Mouse (Mus musculus): Measurements from ENCODE around the gene Gm49486. TPM values are rescaled to one million over a fixed set of nuclear protein-coding genes. Genes with fewer than 3 reads are reported as not detected.

Gm49486 gene
- polyA plus RNA-seq (2014; fragmentation: Nextera tagmentation; extraction: Ambion mirVana), result 0.32 and 0.41 TPM in 2 replicates

GRCm38 (mm10) chr15:79229058-79229821, at the start of gene Gm49486, which contains the start of gene Pick1:
Gene Gm49486 (plus strand): TSS chr15:79229391.
Gene Pick1 (plus strand): TSS chr15:79229173.
- H3K4me2 ChIP-seq (ENCODE audit: low read depth, low read length), result peak within 1 kb of the TSS; percentile 97
- H3K9ac ChIP-seq (replicated peaks; ENCODE audit: low read length), result peak within 1 kb of the TSS; percentile 71
- WGBS, result 2% methylated on average over 51 of the region's 51 CpGs
- no peaks in the 10 kb centered on the region for H3K9me3 ChIP-seq (replicated peaks; ENCODE audit: control insufficient read depth, low read length)
- ATAC-seq (replicated peaks; ENCODE audit: insufficient number of reproducible peaks, low FRiP score, low TSS enrichment, low read depth), result peak; percentile 77
- H3K4me3 ChIP-seq (ENCODE audit: low read depth, low read length), result peak within 1 kb of the TSS; percentile 75
- peak; percentile 94 for DNase-seq (ENCODE audit: low spot score)
- no peaks in the 10 kb centered on the region for H3K4me1 ChIP-seq (ENCODE audit: control insufficient read depth, insufficient read depth, low read length)
- no peaks in the 10 kb centered on the region for H3K36me3 ChIP-seq (replicated peaks; ENCODE audit: control insufficient read depth, insufficient read depth, low read depth, low read length)
- H3K27ac ChIP-seq (replicated peaks; ENCODE audit: low read depth, low read length), result peak within 1 kb of the TSS; percentile 90
- H3K27me3 ChIP-seq (ENCODE audit: control insufficient read depth, insufficient read depth, low read length), result no peaks in the 10 kb centered on the region

GRCm38 (mm10) chr15:79185213-79185612, 44.0 kb upstream of the Gm49486 start:
- WGBS, result 85% methylated on average over 10 of the region's 10 CpGs
- DNase-seq (ENCODE audit: low spot score) (no peak), ATAC-seq (replicated peaks; ENCODE audit: insufficient number of reproducible peaks, low FRiP score, low TSS enrichment, low read depth) (no peak)
- Histone ChIP-seq H3K27me3 (ENCODE audit: control insufficient read depth, insufficient read depth, low read length) (no peaks in the 10 kb centered on the region), H3K4me2 (ENCODE audit: low read depth, low read length) (no peak overlapping the region), H3K36me3 (replicated peaks; ENCODE audit: control insufficient read depth, insufficient read depth, low read depth, low read length) (no peaks in the 10 kb centered on the region), H3K4me3 (ENCODE audit: low read depth, low read length) (no peak overlapping the region), H3K27ac (replicated peaks; ENCODE audit: low read depth, low read length) (no peak overlapping the region), H3K9ac (replicated peaks; ENCODE audit: low read length) (no peak overlapping the region), H3K9me3 (replicated peaks; ENCODE audit: control insufficient read depth, low read length) (no peaks in the 10 kb centered on the region), H3K4me1 (ENCODE audit: control insufficient read depth, insufficient read depth, low read length) (no peaks in the 10 kb centered on the region)

- WGBS, result 92% methylated on average over 8 of the region's 8 CpGs
- Histone ChIP-seq H3K4me2 (ENCODE audit: low read depth, low read length) (no peak overlapping the region), H3K9ac (replicated peaks; ENCODE audit: low read length) (no peak overlapping the region), H3K27me3 (ENCODE audit: control insufficient read depth, insufficient read depth, low read length) (no peaks in the 10 kb centered on the region), H3K4me1 (ENCODE audit: control insufficient read depth, insufficient read depth, low read length) (no peaks in the 10 kb centered on the region), H3K27ac (replicated peaks; ENCODE audit: low read depth, low read length) (no peak overlapping the region), H3K4me3 (ENCODE audit: low read depth, low read length) (no peak overlapping the region), H3K36me3 (replicated peaks; ENCODE audit: control insufficient read depth, insufficient read depth, low read depth, low read length) (no peaks in the 10 kb centered on the region), H3K9me3 (replicated peaks; ENCODE audit: control insufficient read depth, low read length) (no peaks in the 10 kb centered on the region)
- no peak for DNase-seq (ENCODE audit: low spot score)
- no peak for ATAC-seq (replicated peaks; ENCODE audit: insufficient number of reproducible peaks, low FRiP score, low TSS enrichment, low read depth)
Observed at GRCm38 (mm10) chr15:79187819-79188218, 41.4 kb upstream of the Gm49486 start.

GRCm38 (mm10) chr15:79191426-79191825, 37.8 kb upstream of the Gm49486 start:
- no peaks in the 10 kb centered on the region for H3K27me3 ChIP-seq (ENCODE audit: control insufficient read depth, insufficient read depth, low read length)
- DNase-seq (ENCODE audit: low spot score) (no peak), ATAC-seq (replicated peaks; ENCODE audit: insufficient number of reproducible peaks, low FRiP score, low TSS enrichment, low read depth) (no peak)
- H3K4me2 ChIP-seq (ENCODE audit: low read depth, low read length), result no peak overlapping the region
- H3K27ac ChIP-seq (replicated peaks; ENCODE audit: low read depth, low read length), result no peak overlapping the region
- peaks cover 3% of the 10 kb centered on the region for H3K4me1 ChIP-seq (ENCODE audit: control insufficient read depth, insufficient read depth, low read length)
- H3K4me3 ChIP-seq (ENCODE audit: low read depth, low read length), result no peak overlapping the region
- no peaks in the 10 kb centered on the region for H3K36me3 ChIP-seq (replicated peaks; ENCODE audit: control insufficient read depth, insufficient read depth, low read depth, low read length)
- no peak overlapping the region for H3K9ac ChIP-seq (replicated peaks; ENCODE audit: low read length)
- WGBS, result 97% methylated on average over 2 of the region's 2 CpGs
- no peaks in the 10 kb centered on the region for H3K9me3 ChIP-seq (replicated peaks; ENCODE audit: control insufficient read depth, low read length)

- Histone ChIP-seq H3K4me3 (ENCODE audit: low read depth, low read length) (no peak overlapping the region), H3K4me1 (ENCODE audit: control insufficient read depth, insufficient read depth, low read length) (peaks cover 3% of the 10 kb centered on the region), H3K36me3 (replicated peaks; ENCODE audit: control insufficient read depth, insufficient read depth, low read depth, low read length) (no peaks in the 10 kb centered on the region), H3K27ac (replicated peaks; ENCODE audit: low read depth, low read length) (no peak overlapping the region), H3K27me3 (ENCODE audit: control insufficient read depth, insufficient read depth, low read length) (no peaks in the 10 kb centered on the region), H3K4me2 (ENCODE audit: low read depth, low read length) (no peak overlapping the region), H3K9me3 (replicated peaks; ENCODE audit: control insufficient read depth, low read length) (no peaks in the 10 kb centered on the region), H3K9ac (replicated peaks; ENCODE audit: low read length) (no peak overlapping the region; the same call in 1 of the 2 replicates)
- DNase-seq (ENCODE audit: low spot score) (no peak), ATAC-seq (replicated peaks; ENCODE audit: insufficient number of reproducible peaks, low FRiP score, low TSS enrichment, low read depth) (no peak)
- 80% methylated on average over 6 of the region's 6 CpGs for WGBS
Observed at GRCm38 (mm10) chr15:79192450-79192849, 36.7 kb upstream of the Gm49486 start.

- peak overlapping the region; percentile 67 for H3K27ac ChIP-seq (replicated peaks; ENCODE audit: low read depth, low read length)
- peaks cover 3% of the 10 kb centered on the region for H3K4me1 ChIP-seq (ENCODE audit: control insufficient read depth, insufficient read depth, low read length)
- DNase-seq (ENCODE audit: low spot score) (peak; percentile 54), ATAC-seq (replicated peaks; ENCODE audit: insufficient number of reproducible peaks, low FRiP score, low TSS enrichment, low read depth) (peak; percentile 61)
- no peaks in the 10 kb centered on the region for H3K9me3 ChIP-seq (replicated peaks; ENCODE audit: control insufficient read depth, low read length)
- peak overlapping the region; percentile 57 for H3K9ac ChIP-seq (replicated peaks; ENCODE audit: low read length)
- H3K27me3 ChIP-seq (ENCODE audit: control insufficient read depth, insufficient read depth, low read length), result no peaks in the 10 kb centered on the region
- no peak overlapping the region for H3K4me3 ChIP-seq (ENCODE audit: low read depth, low read length)
- 20% methylated on average over 27 of the region's 27 CpGs for WGBS
- H3K36me3 ChIP-seq (replicated peaks; ENCODE audit: control insufficient read depth, insufficient read depth, low read depth, low read length), result no peaks in the 10 kb centered on the region
- H3K4me2 ChIP-seq (ENCODE audit: low read depth, low read length), result no peak overlapping the region; the same call in 1 of the 2 replicates
Observed at GRCm38 (mm10) chr15:79192885-79193845, 36.0 kb upstream of the Gm49486 start.

- ATAC-seq (replicated peaks; ENCODE audit: insufficient number of reproducible peaks, low FRiP score, low TSS enrichment, low read depth) (no peak), DNase-seq (ENCODE audit: low spot score) (no peak)
- peak overlapping the region; percentile 67 for H3K27ac ChIP-seq (replicated peaks; ENCODE audit: low read depth, low read length)
- no peaks in the 10 kb centered on the region for H3K9me3 ChIP-seq (replicated peaks; ENCODE audit: control insufficient read depth, low read length)
- H3K36me3 ChIP-seq (replicated peaks; ENCODE audit: control insufficient read depth, insufficient read depth, low read depth, low read length), result no peaks in the 10 kb centered on the region
- H3K9ac ChIP-seq (replicated peaks; ENCODE audit: low read length), result no peak overlapping the region
- 77% methylated on average over 9 of the region's 9 CpGs for WGBS
- H3K27me3 ChIP-seq (ENCODE audit: control insufficient read depth, insufficient read depth, low read length), result no peaks in the 10 kb centered on the region
- no peak overlapping the region for H3K4me3 ChIP-seq (ENCODE audit: low read depth, low read length)
- no peak overlapping the region for H3K4me2 ChIP-seq (ENCODE audit: low read depth, low read length)
- H3K4me1 ChIP-seq (ENCODE audit: control insufficient read depth, insufficient read depth, low read length), result peaks cover 3% of the 10 kb centered on the region
Observed at GRCm38 (mm10) chr15:79194048-79194447, 35.1 kb upstream of the Gm49486 start.
